Mouse (Mus musculus) spleen, adult 12 weeks (tissue): ENCODE data around the gene Gm43064.
A peak's percentile ranks its signal among the peaks of the same experiment; 100 is the strongest.
"Not testable (repeated sequence)": the region's sequence is repeated elsewhere in the genome, so short reads cannot be mapped to it uniquely, and the experiment has no call there.

ENCODE experiments used
- DNase-seq: peaks from one replicate; pipeline ENCODE4 v3.0.0; 2022; ENCODE audit warnings: low spot score

Gm43064 gene

DNA sequence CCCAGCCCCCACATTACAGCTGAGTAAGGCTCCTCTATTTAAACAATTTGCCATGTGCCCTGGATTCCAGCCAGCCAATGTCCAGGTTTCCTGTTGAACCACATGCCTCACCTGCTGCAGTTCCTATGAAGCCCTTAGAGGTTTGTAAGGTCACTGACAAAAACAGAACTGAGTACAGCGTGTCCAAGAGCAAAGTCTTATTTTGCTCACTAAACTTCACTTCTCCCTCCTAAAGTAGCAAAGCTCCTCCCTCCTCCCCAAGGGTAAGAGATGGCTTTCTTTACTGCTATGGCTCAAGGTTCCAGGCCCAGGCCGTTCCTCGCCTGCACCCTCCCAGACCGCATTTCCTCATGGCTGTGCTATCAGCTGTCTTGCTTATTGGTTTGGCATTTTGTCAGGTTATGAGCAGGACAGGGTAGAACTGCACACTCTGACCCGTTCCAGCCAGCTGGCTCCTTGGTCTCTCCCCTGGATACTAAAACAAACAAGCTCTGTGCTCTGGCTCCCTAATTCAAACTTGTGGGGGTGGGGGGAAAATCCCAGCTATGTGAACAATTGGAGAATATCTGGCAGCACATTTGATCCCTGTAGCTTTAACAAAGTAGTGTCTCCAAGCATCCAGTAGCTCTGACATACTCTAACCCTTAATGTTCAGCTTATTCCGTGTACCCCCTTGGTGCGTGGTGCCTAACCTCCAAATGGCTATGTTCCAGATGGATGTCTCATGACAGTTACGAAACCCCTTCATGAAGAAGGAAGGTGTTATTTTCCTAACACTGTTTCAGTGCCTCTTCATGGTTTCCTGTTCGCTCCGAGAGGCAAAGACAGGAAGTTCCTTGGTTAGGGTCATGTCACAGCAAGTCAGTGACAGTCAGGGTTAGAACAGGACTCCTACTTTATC is 7.5 kb upstream of the Gm43064 start:
- DNase-seq = peak; percentile 59

GRCm38 (mm10) chr3:103802861-103803260 is 6.5 kb upstream of the Gm43064 start:
- no peak for DNase-seq

- no peak for DNase-seq
These were observed 3.7 kb upstream of the Gm43064 start for GRCm38 (mm10) chr3:103805671-103806070.

GRCm38 (mm10) chr3:103809799-103810150 is 402 bp downstream of the Gm43064 start:
- no peak for DNase-seq

GRCm38 (mm10) chr3:103810967-103811366 is 1.6 kb downstream of the Gm43064 start:
- no peak for DNase-seq

- DNase-seq = no peak
These were observed 18.2 kb downstream of the Gm43064 start for GRCm38 (mm10) chr3:103827548-103827947.

DNA sequence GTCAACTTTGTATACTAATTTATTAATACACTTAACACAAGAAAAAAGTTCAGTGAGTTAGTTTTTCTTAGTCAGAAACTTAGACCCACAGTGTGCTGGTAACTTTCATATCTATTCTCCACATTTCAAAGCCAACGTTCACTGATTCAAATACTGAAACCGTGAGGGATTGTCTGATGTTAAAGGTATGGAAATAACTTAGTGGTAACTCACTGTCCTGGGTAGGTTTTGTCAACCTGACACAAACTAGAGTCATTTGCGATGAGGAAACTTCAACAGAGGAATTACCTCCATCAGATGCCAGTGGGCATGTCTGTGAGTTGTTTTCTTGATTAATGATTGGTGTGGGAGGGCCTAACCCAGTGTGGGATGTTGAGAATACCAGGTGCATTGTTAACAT is 19.7 kb downstream of the Gm43064 start:
- no peak for DNase-seq

DNA sequence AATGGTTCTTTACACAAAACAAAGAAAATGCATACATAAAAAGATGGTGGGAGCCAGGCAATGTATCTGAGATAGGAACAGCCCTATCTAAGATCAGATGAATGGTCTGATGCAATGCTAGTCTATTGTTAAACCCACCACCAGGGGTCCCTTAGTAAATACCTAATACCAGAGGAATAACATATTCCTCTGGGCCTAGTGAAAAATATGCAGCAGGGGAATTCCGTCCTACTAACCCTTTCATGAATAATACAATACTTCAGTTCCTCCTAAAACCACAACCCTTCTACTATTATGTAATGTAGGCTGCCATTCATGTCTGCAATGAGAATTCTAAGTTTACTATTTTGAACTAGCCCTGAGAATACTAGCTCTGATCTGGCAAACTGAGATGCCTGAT is 21.3 kb downstream of the Gm43064 start:
- not testable (repeated sequence) for DNase-seq

- DNase-seq = no peak
These were observed 21.8 kb downstream of the Gm43064 start for GRCm38 (mm10) chr3:103831146-103831545.

- DNase-seq = no peak
These were observed 23.1 kb downstream of the Gm43064 start, which contains the start of gene Bcl2l15 for GRCm38 (mm10) chr3:103832426-103832825. Gene Bcl2l15, plus strand, starts transcription at chr3:103832601.

DNA sequence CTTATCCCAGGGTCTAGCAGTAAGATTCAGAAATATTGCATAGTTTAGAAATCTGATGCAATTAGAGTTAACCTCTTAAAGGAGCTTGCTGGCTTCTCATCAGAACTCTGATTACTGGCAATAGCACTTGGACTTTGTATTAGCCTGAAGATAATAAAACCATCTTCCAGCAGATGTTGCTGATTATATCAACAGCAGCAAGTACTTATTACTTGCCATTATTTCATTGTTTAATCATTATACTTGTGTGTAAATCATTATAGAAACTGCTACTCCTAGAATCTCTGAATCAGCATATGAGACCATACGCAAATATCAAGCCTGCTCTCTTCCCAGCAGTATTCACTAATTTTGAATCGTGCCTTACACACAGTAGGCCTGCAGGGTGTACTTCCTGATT is 24.6 kb downstream of the Gm43064 start:
- DNase-seq = no peak

GRCm38 (mm10) chr3:103835272-103835950 is 26.0 kb downstream of the Gm43064 start:
- no peak for DNase-seq

DNA sequence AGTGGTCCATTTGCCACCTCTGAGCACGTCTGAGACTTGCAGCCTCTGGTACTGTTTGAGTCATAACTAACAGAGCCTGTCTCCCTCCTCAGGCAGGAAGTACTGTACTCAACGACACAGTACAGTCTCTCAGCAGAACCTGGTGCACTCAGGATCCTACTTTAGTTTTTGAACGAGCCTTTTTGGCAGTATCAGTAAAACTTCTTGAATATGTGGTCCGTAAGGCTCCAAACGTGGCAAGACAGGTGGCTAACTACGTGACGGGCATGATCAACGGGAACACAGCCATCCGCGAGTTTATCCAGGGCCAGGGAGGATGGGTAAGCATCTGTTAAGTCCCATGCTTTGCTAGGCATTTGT is 26.6 kb downstream of the Gm43064 start:
- no peak for DNase-seq

DNA sequence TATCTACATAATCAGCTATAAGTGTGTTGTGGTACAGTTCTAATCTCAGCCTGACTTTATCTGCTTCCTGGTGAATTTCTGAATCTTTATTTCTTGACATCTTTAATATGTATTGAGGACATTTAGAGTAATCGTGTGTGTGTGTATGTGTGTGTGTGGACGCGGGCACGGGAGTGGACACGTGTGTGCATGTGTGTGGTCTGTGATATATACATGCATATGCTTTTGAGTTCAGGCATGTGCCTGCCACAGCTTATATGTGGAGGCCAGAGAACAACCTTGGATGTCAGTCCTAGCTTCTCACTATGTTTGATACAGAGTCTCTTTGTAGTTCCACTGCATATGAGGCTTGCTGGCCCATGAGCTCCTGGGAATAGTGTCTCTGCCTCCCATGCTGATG is 27.1 kb downstream of the Gm43064 start:
- no peak for DNase-seq

DNA sequence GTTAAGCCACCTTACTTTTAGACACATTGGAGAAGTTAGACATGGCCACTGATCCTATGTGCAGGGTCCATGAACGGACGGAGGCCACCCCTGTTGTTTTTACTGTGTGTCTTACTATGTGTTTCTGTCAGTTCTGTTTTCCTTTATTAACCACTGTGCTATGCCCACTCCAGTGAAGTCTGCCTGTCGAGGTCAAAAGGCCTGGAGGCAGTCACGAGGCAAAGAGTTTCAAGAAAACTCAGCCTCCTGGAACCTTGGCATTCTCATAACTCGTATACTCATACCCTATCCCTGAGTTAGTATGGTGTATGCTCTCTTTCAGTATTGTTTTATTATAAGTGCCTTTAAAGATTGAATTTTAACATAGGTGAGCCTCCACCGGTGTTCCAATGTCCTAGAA is 30.3 kb downstream of the Gm43064 start:
- no peak for DNase-seq

GRCm38 (mm10) chr3:103840195-103840594 is 30.8 kb downstream of the Gm43064 start:
- DNase-seq = not testable (repeated sequence)

- not testable (repeated sequence) for DNase-seq
These were observed 31.6 kb downstream of the Gm43064 start for GRCm38 (mm10) chr3:103840946-103841345.

DNA sequence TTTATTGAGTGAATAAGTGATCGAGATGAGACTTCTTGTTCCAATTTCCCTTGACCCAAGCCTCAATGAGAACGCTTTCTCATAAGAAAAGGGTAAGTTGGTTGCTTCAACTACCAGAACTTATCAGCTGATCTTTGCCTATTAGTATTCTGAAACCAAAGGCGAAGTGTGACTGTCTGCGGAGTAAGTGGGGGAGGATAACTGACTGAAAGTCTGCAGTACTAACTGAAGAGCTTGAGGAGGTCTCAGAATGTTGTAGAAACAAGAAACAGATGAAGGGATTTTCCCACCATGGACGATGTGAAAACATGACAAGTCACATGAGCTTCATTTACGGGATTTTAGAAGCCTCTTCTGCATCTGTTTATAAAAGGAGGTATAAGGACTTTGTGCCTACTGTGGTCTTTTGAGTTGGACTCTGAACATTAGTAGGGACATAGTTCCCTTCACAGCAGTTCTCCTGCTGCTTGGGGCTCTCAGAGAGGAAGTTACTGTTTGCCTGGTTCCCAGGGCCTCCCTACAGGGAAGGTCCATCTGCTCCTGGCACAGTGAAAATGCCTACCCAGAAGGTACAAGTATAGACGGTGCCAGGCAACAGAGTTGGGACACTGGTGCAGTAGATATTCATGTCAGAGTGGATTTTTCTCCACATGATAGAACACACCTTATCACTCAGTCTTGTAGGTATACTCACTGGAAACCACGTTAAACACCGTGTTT is 41.4 kb downstream of the Gm43064 start:
- DNase-seq = no peak

DNA sequence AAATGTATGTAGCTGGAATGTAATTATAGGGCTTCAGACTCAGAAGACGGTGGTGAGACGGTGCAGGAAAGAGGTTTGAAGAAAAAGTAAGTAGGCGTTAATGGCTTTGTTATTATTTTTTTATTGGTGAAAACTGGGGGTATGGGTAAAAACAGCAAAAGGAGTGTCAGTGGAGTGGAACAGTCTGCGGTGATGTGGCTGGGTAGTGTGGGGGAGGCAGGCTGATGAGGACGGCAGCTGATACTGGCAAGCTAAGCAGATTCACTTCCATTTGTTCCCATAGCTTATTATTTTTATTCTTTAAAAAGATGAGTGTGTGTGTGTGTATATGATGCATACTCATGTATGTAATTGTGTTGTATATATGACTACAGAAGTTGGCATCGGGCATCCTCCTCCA is 42.1 kb downstream of the Gm43064 start:
- DNase-seq = no peak

- no peak for DNase-seq
These were observed 42.5 kb downstream of the Gm43064 start for GRCm38 (mm10) chr3:103851882-103852281.

GRCm38 (mm10) chr3:103852565-103853299 is 43.4 kb downstream of the Gm43064 start:
- DNase-seq = peak; percentile 40

GRCm38 (mm10) chr3:103853804-103854203 is 44.4 kb downstream of the Gm43064 start:
- DNase-seq = no peak
